Mouse (Mus musculus) midbrain, embryonic 11.5 days (tissue): ENCODE measurements around the gene Kank1. TPM values are rescaled to one million over a fixed set of nuclear protein-coding genes. Genes with fewer than 3 reads are reported as not detected.

Source experiments
- ATAC-seq: fragments of 200-750 bp; cut with Nextera tagmentation; 2 replicates; pipeline ENCODE4 v1.8.0; 2017; ENCODE audit warnings: moderate TSS enrichment, moderate library complexity; ENCODE audit not compliant: low FRiP score
- DNase-seq: peaks from one replicate; pipeline ENCODE4 v3.0.0; 2015; ENCODE audit warnings: low spot score; ENCODE audit errors: missing footprints
- H3K27ac ChIP-seq: fragments of 300-500 bp; sonication (generic); 2 replicates; pipeline ENCODE4 v1.5.1; 2014; ENCODE audit warnings: low read depth, low read length
- H3K27me3 ChIP-seq: fragments of 300-500 bp; sonication (generic); 2 replicates; pipeline ENCODE4 v1.6.1; 2014; ENCODE audit warnings: mild to moderate bottlenecking, low read length, moderate library complexity, mixed read lengths; ENCODE audit not compliant: control insufficient read depth, insufficient read depth
- H3K36me3 ChIP-seq: fragments of 300-500 bp; sonication (generic); 2 replicates; pipeline ENCODE4 v1.6.1; 2014; ENCODE audit warnings: mild to moderate bottlenecking, low read length, moderate library complexity, mixed read lengths; ENCODE audit not compliant: control insufficient read depth, insufficient read depth
- H3K4me1 ChIP-seq: fragments of 300-500 bp; sonication (generic); 2 replicates; pipeline ENCODE4 v1.6.1; 2014; ENCODE audit warnings: low read length; ENCODE audit not compliant: control insufficient read depth, insufficient read depth
- H3K4me2 ChIP-seq: fragments of 300-500 bp; sonication (generic); 2 replicates; pipeline ENCODE4 v1.6.1; 2014; ENCODE audit warnings: mild to moderate bottlenecking, moderate library complexity
- H3K4me3 ChIP-seq: fragments of 300-500 bp; sonication (generic); 2 replicates; pipeline ENCODE4 v1.5.1; 2014; ENCODE audit warnings: low read depth, low read length
- H3K9ac ChIP-seq: fragments of 300-500 bp; sonication (generic); 2 replicates; pipeline ENCODE4 v1.6.1; 2014; ENCODE audit warnings: low read length
- H3K9me3 ChIP-seq: fragments of 300-500 bp; sonication (generic); 2 replicates; pipeline ENCODE4 v1.6.1; 2016; ENCODE audit warnings: low read length; ENCODE audit not compliant: control insufficient read depth
- WGBS: fragments of 180-500 bp; shearing (Covaris S2); extraction: QIAGEN DNeasy Blood & Tissue Kit; methylation state at CpG from one replicate; pipeline ENCODE4 v1.1.7; 2014; 5-methylcytosine and 5-hydroxymethylcytosine counted together
- polyA plus RNA-seq: library from polyadenylated mRNA; unstranded; fragments of >200 nt; fragmentation: Nextera tagmentation; extraction: Ambion mirVana; gene quantifications from 2 replicates; pipeline ENCODE4 v1.2.1, GENCODE M21; 2014

Kank1 gene
- 12.9 and 13.3 TPM in 2 replicates for polyA plus RNA-seq

- Histone ChIP-seq H3K27me3 (peaks cover 3% of the 10 kb centered on the region; the same call in 1 of the 2 replicates), H3K36me3 (no peaks in the 10 kb centered on the region), H3K4me3 (peak within 1 kb of the TSS; percentile 67), H3K27ac (peak within 1 kb of the TSS; percentile 80), H3K4me1 (peaks cover 6% of the 10 kb centered on the region; the same call in 1 of the 2 replicates), H3K4me2 (peak within 1 kb of the TSS; percentile 93), H3K9ac (peak within 1 kb of the TSS; percentile 77), H3K9me3 (no peaks in the 10 kb centered on the region)
- WGBS = under 1% methylated on average over 75 of the region's 76 CpGs
- DNase-seq = peak; percentile 99
- peak; percentile 87 for ATAC-seq
These were observed at the start of gene Kank1 for GRCm38 (mm10) chr19:25236596-25237491. Kank1 (plus strand) TSS chr19:25236975.

- Histone ChIP-seq H3K27ac (no peak overlapping the region), H3K4me3 (no peak overlapping the region), H3K27me3 (no peaks in the 10 kb centered on the region), H3K9me3 (no peaks in the 10 kb centered on the region), H3K4me2 (no peak overlapping the region), H3K36me3 (no peaks in the 10 kb centered on the region), H3K9ac (no peak overlapping the region), H3K4me1 (no peaks in the 10 kb centered on the region)
- no peak for DNase-seq
- ATAC-seq = no peak
- 83% methylated on average over 18 of the region's 18 CpGs for WGBS
These were observed 49.1 kb upstream of the Kank1 start for GRCm38 (mm10) chr19:25187681-25188080.

GRCm38 (mm10) chr19:25193751-25194150 lies 43.0 kb upstream of the Kank1 start:
- no peak overlapping the region for H3K4me3 ChIP-seq
- 95% methylated on average over 9 of the region's 9 CpGs for WGBS
- H3K9ac ChIP-seq = no peak overlapping the region
- no peak overlapping the region for H3K27ac ChIP-seq
- no peaks in the 10 kb centered on the region for H3K9me3 ChIP-seq
- ATAC-seq (no peak), DNase-seq (no peak)
- H3K4me2 ChIP-seq = no peak overlapping the region
- no peaks in the 10 kb centered on the region for H3K36me3 ChIP-seq
- no peaks in the 10 kb centered on the region for H3K27me3 ChIP-seq
- no peaks in the 10 kb centered on the region for H3K4me1 ChIP-seq

GRCm38 (mm10) chr19:25200081-25200860 lies 36.5 kb upstream of the Kank1 start:
- H3K4me3 ChIP-seq = no peak overlapping the region
- H3K27ac ChIP-seq = no peak overlapping the region
- ATAC-seq (no peak), DNase-seq (no peak)
- no peaks in the 10 kb centered on the region for H3K4me1 ChIP-seq
- no peaks in the 10 kb centered on the region for H3K9me3 ChIP-seq
- H3K36me3 ChIP-seq = no peaks in the 10 kb centered on the region
- no peak overlapping the region for H3K4me2 ChIP-seq
- 78% methylated on average over 13 of the region's 13 CpGs for WGBS
- H3K9ac ChIP-seq = no peak overlapping the region
- no peaks in the 10 kb centered on the region for H3K27me3 ChIP-seq

- DNase-seq (no peak), ATAC-seq (no peak)
- Histone ChIP-seq H3K4me2 (no peak overlapping the region), H3K9me3 (no peaks in the 10 kb centered on the region), H3K36me3 (no peaks in the 10 kb centered on the region), H3K4me3 (no peak overlapping the region), H3K9ac (no peak overlapping the region), H3K27ac (no peak overlapping the region), H3K27me3 (no peaks in the 10 kb centered on the region; the same call in 1 of the 2 replicates), H3K4me1 (peaks cover 9% of the 10 kb centered on the region)
- 84% methylated on average over 12 of the region's 12 CpGs for WGBS
These were observed 33.7 kb upstream of the Kank1 start for GRCm38 (mm10) chr19:25203077-25203476.

GRCm38 (mm10) chr19:25206969-25207368 lies 29.8 kb upstream of the Kank1 start:
- Histone ChIP-seq H3K4me2 (no peak overlapping the region), H3K4me3 (no peak overlapping the region), H3K4me1 (peaks cover 18% of the 10 kb centered on the region), H3K27ac (no peak overlapping the region), H3K36me3 (no peaks in the 10 kb centered on the region), H3K27me3 (peaks cover 3% of the 10 kb centered on the region), H3K9me3 (no peaks in the 10 kb centered on the region), H3K9ac (no peak overlapping the region)
- ATAC-seq = no peak
- WGBS = 65% methylated on average over 12 of the region's 12 CpGs
- DNase-seq = no peak

GRCm38 (mm10) chr19:25207731-25208361 lies 28.9 kb upstream of the Kank1 start:
- peak overlapping the region; percentile 61 for H3K27ac ChIP-seq
- peak overlapping the region; percentile 52 for H3K9ac ChIP-seq
- peaks cover 3% of the 10 kb centered on the region for H3K27me3 ChIP-seq
- H3K4me2 ChIP-seq = peak overlapping the region; percentile 39
- H3K4me3 ChIP-seq = peak overlapping the region; percentile 13; the same call in 1 of the 2 replicates
- no peaks in the 10 kb centered on the region for H3K9me3 ChIP-seq
- H3K36me3 ChIP-seq = no peaks in the 10 kb centered on the region
- WGBS = 4% methylated on average over 23 of the region's 23 CpGs
- DNase-seq = peak; percentile 94
- peaks cover 18% of the 10 kb centered on the region for H3K4me1 ChIP-seq
- ATAC-seq = peak; percentile 81

GRCm38 (mm10) chr19:25208596-25209110 lies 28.1 kb upstream of the Kank1 start:
- H3K27ac ChIP-seq = 0 out of 2 replicates have a peak overlapping the region, but pooled peaks have one; percentile 61
- peaks cover 3% of the 10 kb centered on the region for H3K27me3 ChIP-seq
- H3K4me3 ChIP-seq = no peak overlapping the region
- H3K9ac ChIP-seq = peak overlapping the region; percentile 52
- peak; percentile 66; the same call in 1 of the 2 replicates for ATAC-seq
- DNase-seq = peak; percentile 90
- H3K4me2 ChIP-seq = peak overlapping the region; percentile 39; the same call in 1 of the 2 replicates
- WGBS = 57% methylated on average over 11 of the region's 11 CpGs
- no peaks in the 10 kb centered on the region for H3K36me3 ChIP-seq
- no peaks in the 10 kb centered on the region for H3K9me3 ChIP-seq
- H3K4me1 ChIP-seq = peaks cover 18% of the 10 kb centered on the region
